Mouse (Mus musculus): ENCODE results near the gene Mpzl2.

DNA sequence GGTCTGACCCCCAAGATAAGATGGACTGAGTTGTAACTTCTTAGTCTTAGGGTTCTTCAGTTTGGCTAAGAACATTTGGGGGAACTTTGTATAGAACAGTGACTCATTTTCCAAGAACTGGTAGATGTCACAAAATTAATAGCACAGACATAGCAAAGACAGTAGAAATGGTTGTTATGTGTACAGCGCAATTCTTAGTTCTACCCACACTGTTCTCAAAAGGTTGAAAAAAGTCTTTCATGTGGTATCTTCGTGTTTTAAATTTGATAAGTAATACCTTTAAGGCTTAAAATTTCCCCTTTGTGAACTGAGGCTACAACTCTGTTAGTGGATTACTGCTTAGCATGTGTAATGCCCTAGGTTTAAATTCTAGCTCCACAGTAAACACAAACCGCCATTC is 43.5 kb downstream of the Mpzl2 start:
- TF ChIP-seq CTCF (IDR thresholded peaks at IDR 0.05; ENCODE audit: extremely low read depth, insufficient read depth, insufficient read length, insufficient replicate concordance), result no peak
- no peak for TF ChIP-seq POLR2A (IDR thresholded peaks at IDR 0.05; ENCODE audit: low read depth, low read length)
